Mouse (Mus musculus) liver, embryonic 14.5 days (tissue): ENCODE results near the gene Mybphl. TPM values are rescaled to one million over a fixed set of nuclear protein-coding genes. Genes with fewer than 3 reads are reported as not detected.
A peak's percentile ranks its signal among the peaks of the same experiment; 100 is the strongest.

Source experiments
- ATAC-seq: fragments of 200-750 bp; cut with Nextera tagmentation; 2 replicates; pipeline ENCODE4 v1.8.0; 2017; ENCODE audit warnings: moderate number of reproducible peaks, mild to moderate bottlenecking, moderate library complexity; ENCODE audit not compliant: insufficient read depth
- DNase-seq, 3 experiments: peaks; one replicate each; pipeline ENCODE4 v3.0.0-alpha.2; 2012 to 2013; ENCODE audit warnings: low read depth in 3 of 3, low spot score in 3 of 3
- H3K27ac ChIP-seq: fragments of 300-500 bp; sonication (generic); 2 replicates; pipeline ENCODE4 v1.5.1; 2014; ENCODE audit warnings: moderate library complexity, mild to moderate bottlenecking, control low read depth, inconsistent platforms
- H3K27me3 ChIP-seq: fragments of 300-500 bp; sonication (generic); 2 replicates; pipeline ENCODE4 v1.6.1; 2014; ENCODE audit warnings: mild to moderate bottlenecking, low read length, moderate library complexity; ENCODE audit not compliant: control insufficient read depth, insufficient read depth
- H3K36me3 ChIP-seq: fragments of 300-500 bp; sonication (generic); replicated peaks from 2 replicates; pipeline ENCODE4 v1.6.1; 2014; ENCODE audit warnings: low read depth; ENCODE audit not compliant: control insufficient read depth, insufficient read depth
- H3K4me1 ChIP-seq, 2 experiments: fragments of 200-500 bp in 1 of 2; fragments of 300-500 bp in 1 of 2; sonication (generic) in 1 of 2; replicated peaks; 2 replicates each; pipeline ENCODE4 v1.6.1; 2012 to 2014; ENCODE audit warnings: antibody characterized with exemption in 1 of 2, inconsistent platforms in 1 of 2, low read length in 1 of 2; ENCODE audit not compliant: control insufficient read depth in 2 of 2, insufficient read depth in 2 of 2
- H3K4me2 ChIP-seq: fragments of 300-500 bp; sonication (generic); 2 replicates; pipeline ENCODE4 v1.6.1; 2014; ENCODE audit warnings: low read depth, mild to moderate bottlenecking, control low read depth, moderate library complexity
- H3K4me3 ChIP-seq, 2 experiments: fragments of 200-500 bp in 1 of 2; fragments of 300-500 bp in 1 of 2; sonication (generic) in 1 of 2; 2 replicates each; pipeline ENCODE4 v1.5.1; 2012 to 2014; ENCODE audit warnings: low read depth in 2 of 2, low read length in 2 of 2, mild to moderate bottlenecking in 2 of 2, control low read depth in 1 of 2, inconsistent platforms in 1 of 2, moderate library complexity in 1 of 2; ENCODE audit not compliant: insufficient read depth in 1 of 2
- H3K9ac ChIP-seq: fragments of 300-500 bp; sonication (generic); replicated peaks from 2 replicates; pipeline ENCODE4 v1.6.1; 2014; ENCODE audit warnings: mild to moderate bottlenecking, control low read depth, moderate library complexity
- H3K9me3 ChIP-seq: fragments of 300-500 bp; sonication (generic); 2 replicates; pipeline ENCODE4 v1.6.1; 2016; ENCODE audit warnings: low read length, mixed read lengths; ENCODE audit not compliant: control insufficient read depth
- CTCF ChIP-seq: IDR thresholded peaks from 2 replicates; pipeline ENCODE4 v1.5.1; 2016; ENCODE audit warnings: antibody characterized with exemption, low read depth, control low read depth
- EP300 ChIP-seq: IDR thresholded peaks from 2 replicates; pipeline ENCODE4 v1.6.1; 2016; ENCODE audit warnings: antibody characterized with exemption, low read depth
- WGBS: fragments of 180-500 bp; shearing (Covaris S2); extraction: QIAGEN DNeasy Blood & Tissue Kit; methylation state at CpG from one replicate; pipeline ENCODE4 v1.1.7; 2014; ENCODE audit not compliant: insufficient replicate concordance; 5-methylcytosine and 5-hydroxymethylcytosine counted together
- polyA plus RNA-seq, 2 experiments: library from polyadenylated mRNA; depleted of rRNA in 1 of 2; stranded (reverse) in 1 of 2; unstranded in 1 of 2; fragments of >200 nt; fragmentation: Nextera tagmentation in 1 of 2; extraction: Ambion mirVana in 1 of 2; gene quantifications; 2 replicates each; pipeline versions ENCODE4 v1.2.1 to v1.2.3; 2012 to 2014

The Mybphl gene
- polyA plus RNA-seq, 2 experiments, result 0.10 to 0.20 TPM

DNA sequence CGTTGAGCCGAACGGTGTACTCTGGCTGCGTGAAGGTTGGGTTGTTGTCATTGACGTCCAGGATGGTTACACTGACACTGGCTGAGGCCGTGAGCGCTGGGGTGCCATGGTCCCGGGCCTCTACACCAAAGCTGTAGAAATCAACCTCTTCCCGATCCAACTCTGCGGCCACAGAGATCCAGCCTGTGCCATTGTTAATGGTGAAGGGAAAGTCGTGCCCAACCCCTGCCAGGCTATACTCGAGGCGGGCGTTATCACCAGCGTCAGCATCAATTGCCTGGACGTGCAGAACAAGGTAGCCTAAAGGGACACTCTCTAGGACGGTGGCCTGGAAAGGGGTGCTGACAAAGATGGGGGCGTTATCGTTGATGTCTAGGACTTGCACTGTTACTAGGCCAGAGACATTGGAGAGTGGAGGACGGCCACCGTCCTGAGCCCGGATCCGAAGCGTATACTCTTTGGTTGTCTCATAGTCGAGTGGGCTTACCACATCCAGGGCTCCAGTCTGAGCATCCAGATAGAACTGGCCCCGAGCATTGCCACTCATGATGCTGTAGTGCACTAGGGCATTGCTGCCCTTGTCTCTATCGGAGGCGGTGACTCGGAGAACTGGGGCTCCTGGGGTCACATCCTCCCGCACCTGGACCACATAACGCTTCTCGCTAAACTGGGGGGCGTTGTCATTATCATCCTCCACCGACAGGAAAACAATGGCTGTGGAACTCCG is 49.1 kb downstream of the Mybphl start:
- Histone ChIP-seq H3K36me3 (no peaks in the 10 kb centered on the region), H3K27ac (no peak overlapping the region), H3K9ac (no peak overlapping the region), H3K4me2 (no peak overlapping the region), H3K4me3 (no peak overlapping the region), H3K9me3 (0 out of 2 replicates have a peak, but pooled peaks cover 2% of the 10 kb centered on the region), H3K4me1 (no peaks in the 10 kb centered on the region), H3K27me3 (peaks cover 22% of the 10 kb centered on the region)
- WGBS, result 90% methylated on average over 35 of the region's 35 CpGs
- ATAC-seq (no peak), DNase-seq (no peak)
- no peak for TF ChIP-seq CTCF
- TF ChIP-seq EP300, result no peak

DNA sequence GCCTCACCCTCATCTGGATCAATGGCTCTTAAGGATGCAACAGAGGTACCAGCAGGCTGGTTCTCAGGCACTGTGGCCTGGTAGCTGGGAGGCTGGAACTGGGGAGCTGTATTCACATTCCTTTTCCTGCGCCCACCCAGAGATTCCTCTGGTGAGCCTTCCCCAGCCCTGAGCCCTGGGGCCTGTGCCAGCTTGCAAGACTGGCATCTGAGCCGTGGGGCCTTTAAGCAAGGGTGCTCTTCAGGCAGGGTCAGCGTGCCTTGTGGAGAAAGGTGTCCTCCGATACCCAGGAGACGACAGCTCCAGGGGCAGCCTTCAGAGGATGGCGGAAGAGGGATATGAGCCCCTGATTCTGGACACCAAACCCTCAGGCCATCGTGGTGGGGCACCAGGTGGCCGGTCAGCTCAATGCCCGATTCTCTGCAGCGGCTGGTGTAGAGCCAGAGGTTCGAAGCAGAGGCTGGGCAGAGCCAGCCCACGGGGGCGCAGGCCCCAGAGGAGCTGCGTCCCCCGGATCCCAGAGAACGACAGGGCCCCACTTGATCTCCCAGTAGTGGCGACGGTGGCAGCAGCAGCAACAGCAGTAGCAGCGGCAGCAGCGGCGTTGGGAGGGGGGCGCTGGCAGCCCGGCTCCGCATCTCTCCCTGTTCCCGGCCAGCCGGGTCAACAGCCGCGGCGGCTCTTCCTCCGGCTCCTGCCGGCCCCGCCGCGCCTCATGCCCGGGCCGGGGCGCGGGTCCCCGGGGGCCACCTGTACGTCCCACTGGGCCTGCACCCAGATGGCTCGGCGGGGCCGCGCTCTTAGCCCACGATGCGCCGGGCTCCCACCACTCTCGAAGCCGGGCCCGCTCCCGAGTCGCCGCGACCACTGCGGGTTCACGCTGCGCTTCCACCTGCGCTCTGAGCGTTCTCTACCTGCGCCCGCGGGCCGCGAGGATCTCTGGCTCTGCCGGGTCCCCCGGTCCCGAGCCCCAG is 50.4 kb downstream of the Mybphl start, which contains the start of gene Celsr2:
TSS of gene Celsr2 (minus strand) at position 696 of the 974 bp plus-strand sequence.
- H3K4me3 ChIP-seq, result peak within 1 kb of the TSS; percentile 50 to 54
- H3K4me2 ChIP-seq, result peak within 1 kb of the TSS; percentile 74
- ATAC-seq (peak; percentile 17; the same call in 1 of the 2 replicates), DNase-seq (no peak)
- H3K9me3 ChIP-seq, result 0 out of 2 replicates have a peak, but pooled peaks cover 2% of the 10 kb centered on the region
- H3K9ac ChIP-seq, result peak within 1 kb of the TSS; percentile 47
- H3K4me1 ChIP-seq, result no peaks in the 10 kb centered on the region
- H3K27me3 ChIP-seq, result peaks cover 22% of the 10 kb centered on the region
- WGBS, result 8% methylated on average over 67 of the region's 67 CpGs
- H3K36me3 ChIP-seq, result no peaks in the 10 kb centered on the region
- TF ChIP-seq EP300 (no peak), CTCF (no peak)
- no peak within 1 kb of the TSS for H3K27ac ChIP-seq

DNA sequence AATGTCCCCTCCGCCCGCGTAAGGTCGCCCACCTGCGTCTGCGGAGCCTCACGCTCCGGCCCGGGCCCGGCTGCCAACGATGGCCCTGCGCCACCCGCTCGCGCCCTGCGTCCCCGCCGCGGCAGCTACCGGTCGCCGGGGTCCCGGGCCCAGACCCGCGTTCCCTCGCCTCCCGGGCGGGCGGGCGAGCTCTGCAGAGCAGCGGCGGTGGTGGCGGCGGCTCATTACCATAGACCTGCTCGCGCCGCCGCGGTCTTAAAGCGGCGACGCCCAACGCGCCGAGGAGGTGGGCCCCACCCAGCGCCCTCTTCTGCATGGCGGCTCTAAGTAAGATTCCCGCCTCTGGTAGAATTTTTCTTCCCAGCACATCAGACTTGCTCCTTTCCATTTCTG is 51.1 kb downstream of the Mybphl start:
- under 1% methylated on average over 48 of the region's 48 CpGs for WGBS
- H3K27ac ChIP-seq, result no peak overlapping the region
- peak overlapping the region; percentile 47 for H3K9ac ChIP-seq
- TF ChIP-seq EP300, result no peak
- no peak for TF ChIP-seq CTCF
- DNase-seq (peak; percentile 32 to 41 (median 36)), ATAC-seq (peak; percentile 66)
- 0 out of 2 replicates have a peak, but pooled peaks cover 2% of the 10 kb centered on the region for H3K9me3 ChIP-seq
- peak overlapping the region; percentile 74 for H3K4me2 ChIP-seq
- no peaks in the 10 kb centered on the region for H3K36me3 ChIP-seq
- H3K4me1 ChIP-seq, result no peaks in the 10 kb centered on the region
- H3K27me3 ChIP-seq, result peaks cover 22% of the 10 kb centered on the region
- peak overlapping the region; percentile 50 to 54 for H3K4me3 ChIP-seq

DNA sequence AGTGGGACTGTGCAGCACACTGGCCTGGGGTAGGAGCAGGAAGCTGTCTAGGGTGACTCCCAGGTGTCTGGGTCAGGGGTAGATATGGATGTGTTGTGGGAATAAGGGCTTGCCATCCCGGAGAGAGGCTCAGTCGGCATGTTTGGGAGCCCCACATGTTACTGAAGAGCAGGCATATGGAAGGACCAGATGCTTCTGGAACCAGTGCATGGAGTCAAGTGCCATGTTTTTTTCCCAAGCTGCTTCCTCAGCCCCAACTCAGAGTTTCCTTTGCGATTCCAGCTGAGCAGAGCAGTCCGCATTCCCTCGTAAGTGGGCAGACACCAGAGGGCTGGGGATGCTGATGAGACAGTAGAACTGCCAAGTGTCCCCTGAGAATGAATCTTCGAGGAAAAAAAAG is 58.3 kb downstream of the Mybphl start:
- peaks cover 22% of the 10 kb centered on the region for H3K36me3 ChIP-seq
- H3K27ac ChIP-seq, result no peak overlapping the region
- WGBS, result 41% methylated on average over 6 of the region's 6 CpGs
- DNase-seq (no peak), ATAC-seq (no peak)
- TF ChIP-seq EP300, result no peak
- TF ChIP-seq CTCF, result no peak
- no peaks in the 10 kb centered on the region for H3K27me3 ChIP-seq
- H3K9ac ChIP-seq, result no peak overlapping the region
- no peak overlapping the region for H3K4me3 ChIP-seq
- H3K4me1 ChIP-seq, result peaks cover 2 to 3% of the 10 kb centered on the region in 2 experiments; a peak in 2 of 4 replicates
- no peak overlapping the region for H3K4me2 ChIP-seq
- H3K9me3 ChIP-seq, result no peaks in the 10 kb centered on the region
